Mouse (Mus musculus) CH12.LX (cell line): Measurements from ENCODE around the gene Fam98a. TPM values are rescaled to one million over a fixed set of nuclear protein-coding genes. Genes with fewer than 3 reads are reported as not detected.

Source experiments
- DNase-seq: peaks from one replicate; pipeline ENCODE4 v3.0.0-alpha.2; 2013; ENCODE audit errors: extremely low read depth
- H3K27ac ChIP-seq: 2 replicates; pipeline ENCODE4 v1.5.1; 2012; ENCODE audit warnings: low read depth, mild to moderate bottlenecking, control low read depth, moderate library complexity; ENCODE audit not compliant: insufficient read depth
- H3K27me3 ChIP-seq: replicated peaks from 2 replicates; pipeline ENCODE3; 2012; ENCODE audit warnings: inconsistent platforms
- H3K36me3 ChIP-seq, 2 experiments: replicated peaks in 1 of 2; 2 replicates each; pipeline versions ENCODE3 to v1.6.1; 2012; ENCODE audit warnings: inconsistent platforms in 1 of 2, low read length in 1 of 2, mild to moderate bottlenecking in 1 of 2, mixed read lengths in 1 of 2, moderate library complexity in 1 of 2; ENCODE audit not compliant: control insufficient read depth in 1 of 2, insufficient read depth in 1 of 2
- H3K4me1 ChIP-seq, 2 experiments: 2 replicates each; pipeline ENCODE4 v1.6.1; 2012; ENCODE audit warnings: inconsistent platforms in 1 of 2, moderate library complexity in 1 of 2; ENCODE audit not compliant: insufficient read depth in 2 of 2, control insufficient read depth in 1 of 2
- H3K4me2 ChIP-seq: 2 replicates; pipeline ENCODE4 v1.6.1; 2012; ENCODE audit warnings: low read depth, mild to moderate bottlenecking, control low read depth; ENCODE audit not compliant: poor library complexity, insufficient read depth, severe bottlenecking
- H3K4me3 ChIP-seq, 3 experiments: fragments of 150-350 bp in 1 of 3; sonication (generic) in 1 of 3; replicated peaks in 1 of 3; 2 replicates each; pipeline versions ENCODE3 to v1.5.1; 2011 to 2012; ENCODE audit warnings: low read depth in 2 of 3, low read length in 2 of 3, mild to moderate bottlenecking in 2 of 3, moderate library complexity in 2 of 3, control low read depth in 1 of 3, improper control_type of control experiment in 1 of 3, inconsistent platforms in 1 of 3, mixed read lengths in 1 of 3; ENCODE audit not compliant: poor library complexity in 1 of 3
- H3K79me2 ChIP-seq: replicated peaks from 2 replicates; pipeline ENCODE4 v1.6.1; 2012; ENCODE audit warnings: mild to moderate bottlenecking, moderate library complexity; ENCODE audit not compliant: control insufficient read depth, poor library complexity, insufficient read depth, severe bottlenecking; ENCODE audit errors: extremely low read depth
- H3K9ac ChIP-seq: 2 replicates; pipeline ENCODE4 v1.6.1; 2012; ENCODE audit warnings: low read depth, mild to moderate bottlenecking, control low read depth, moderate library complexity; ENCODE audit not compliant: insufficient read depth
- H3K9me3 ChIP-seq: replicated peaks from 2 replicates; pipeline ENCODE3; 2012; ENCODE audit warnings: low read length, inconsistent platforms, mixed read lengths
- BHLHE40 ChIP-seq: IDR thresholded peaks from 2 replicates; pipeline ENCODE4 v1.6.1; 2011; ENCODE audit warnings: mild to moderate bottlenecking, low read depth, low read length, improper control_type of control experiment
- CHD2 ChIP-seq: IDR thresholded peaks from 2 replicates; pipeline ENCODE4 v1.6.1; 2011; ENCODE audit warnings: low read length, improper control_type of control experiment
- E2F4 ChIP-seq: IDR thresholded peaks from 2 replicates; pipeline ENCODE4 v1.6.1; 2011; ENCODE audit warnings: low read depth, low read length, improper control_type of control experiment; ENCODE audit not compliant: insufficient replicate concordance
- EP300 ChIP-seq: IDR thresholded peaks from 2 replicates; pipeline ENCODE4 v1.6.1; 2011; ENCODE audit warnings: low read length, improper control_type of control experiment
- HCFC1 ChIP-seq: IDR thresholded peaks from 2 replicates; pipeline ENCODE4 v1.6.1; 2012; ENCODE audit warnings: low read depth, mild to moderate bottlenecking, inconsistent platforms, low read length, improper control_type of control experiment
- JUND ChIP-seq: conservative IDR thresholded peaks from 2 replicates; pipeline ENCODE4 v1.6.1; 2011; ENCODE audit warnings: low read depth, low read length, improper control_type of control experiment
- KAT2A ChIP-seq: IDR thresholded peaks from 2 replicates; pipeline ENCODE4 v1.6.1; 2012; ENCODE audit warnings: low read length, improper control_type of control experiment, inconsistent platforms; ENCODE audit not compliant: insufficient replicate concordance
- MYC ChIP-seq: IDR thresholded peaks from 2 replicates; pipeline ENCODE4 v1.6.1; 2011; ENCODE audit warnings: low read depth, mild to moderate bottlenecking, improper control_type of control experiment, low read length
- RCOR1 ChIP-seq: conservative IDR thresholded peaks from 2 replicates; pipeline ENCODE4 v1.6.1; 2012; ENCODE audit warnings: low read depth, mild to moderate bottlenecking, inconsistent platforms, low read length, improper control_type of control experiment
- TBP ChIP-seq: conservative IDR thresholded peaks from 2 replicates; pipeline ENCODE4 v1.6.1; 2011; ENCODE audit warnings: low read depth, low read length, improper control_type of control experiment
- USF2 ChIP-seq: conservative IDR thresholded peaks from 2 replicates; pipeline ENCODE4 v1.6.1; 2011; ENCODE audit warnings: low read depth, low read length, improper control_type of control experiment
- ZMIZ1 ChIP-seq: IDR thresholded peaks from 2 replicates; pipeline ENCODE4 v1.6.1; 2012; ENCODE audit warnings: low read depth, mild to moderate bottlenecking, inconsistent platforms, low read length, improper control_type of control experiment
- ZNF384 ChIP-seq: IDR thresholded peaks from 2 replicates; pipeline ENCODE4 v1.6.1; 2012; ENCODE audit warnings: low read depth, low read length, improper control_type of control experiment, inconsistent platforms
- dilution Hi-C: fragments of 300-500 bp; cut with MboI; formaldehyde crosslinking; loops from 2 replicates; pipeline ENCODE4 v1.14.3; 2020; ENCODE audit warnings: low sequenced_read_pairs; ENCODE audit not compliant: extremely low pct_unique_long_range_greater_than_20kb, extremely low pct_ligation_motif_present
- in situ Hi-C: fragments of 300-500 bp; cut with MboI; formaldehyde crosslinking; loops from 3 replicates; pipeline ENCODE4 v1.14.3; 2019; ENCODE audit warnings: low sequenced_read_pairs, low pct_ligation_motif_present, low pct_unique_long_range_greater_than_20kb, mixed read lengths
- polyA plus RNA-seq: library from polyadenylated mRNA; unstranded; fragments of >175 nt; gene quantifications from 2 replicates; pipeline ENCODE4 v1.2.1, GENCODE M21; 2012; ENCODE audit warnings: low read depth; ENCODE audit not compliant: insufficient read length
- total RNA-seq, 2 experiments: library from RNA; depleted of rRNA; stranded (reverse); fragments of 300-350 nt in 1 of 2; fragments of >200 nt in 1 of 2; gene quantifications; 2 replicates each; pipeline ENCODE4 v1.2.3; 2012 to 2014

Fam98a gene
- total and polyA plus RNA-seq, 3 experiments = 36.0 to 92.0 (median 37.8) TPM

DNA sequence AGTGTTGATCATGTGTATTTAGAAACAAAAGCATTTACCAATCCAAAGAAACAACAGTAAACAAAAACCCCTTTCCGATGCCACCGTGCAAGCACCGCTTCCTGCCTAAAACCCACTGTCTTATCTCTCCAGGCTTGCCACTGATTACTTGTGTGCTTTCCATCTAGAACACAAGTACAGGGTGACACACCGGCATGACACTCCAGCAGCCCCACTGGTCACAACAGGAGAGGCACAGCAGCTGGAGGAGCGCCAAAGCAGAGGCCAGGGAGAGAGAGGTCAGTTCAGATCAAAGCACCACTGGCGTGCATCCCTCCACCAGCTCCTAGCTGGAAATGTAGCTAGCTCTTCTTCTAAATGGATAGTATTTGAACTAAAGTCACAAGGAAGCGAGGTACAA is 7.5 kb downstream of the Fam98a start:
- Histone ChIP-seq H3K27me3 (no peaks in the 10 kb centered on the region), H3K36me3 (peaks cover 47 to 87% of the 10 kb centered on the region in 2 experiments), H3K27ac (no peak overlapping the region), H3K4me1 (peaks cover 2 to 25% of the 10 kb centered on the region in 2 experiments; a peak in 2 of 4 replicates), H3K4me3 (no peak overlapping the region), H3K9me3 (no peaks in the 10 kb centered on the region), H3K79me2 (peaks cover 32% of the 10 kb centered on the region), H3K9ac (no peak overlapping the region), H3K4me2 (no peak overlapping the region)
- dilution Hi-C loops (no loop called here), in situ Hi-C loops (loop anchor here (5.0 to 25.0 kb wide), 2 partner anchors 172 to 407 kb away; no protein-coding TSS in a partner anchor)
- no peak for DNase-seq
- TF ChIP-seq JUND = no peak
- TF ChIP-seq ZNF384 = no peak
- TF ChIP-seq BHLHE40 = no peak
- no peak for TF ChIP-seq KAT2A

DNA sequence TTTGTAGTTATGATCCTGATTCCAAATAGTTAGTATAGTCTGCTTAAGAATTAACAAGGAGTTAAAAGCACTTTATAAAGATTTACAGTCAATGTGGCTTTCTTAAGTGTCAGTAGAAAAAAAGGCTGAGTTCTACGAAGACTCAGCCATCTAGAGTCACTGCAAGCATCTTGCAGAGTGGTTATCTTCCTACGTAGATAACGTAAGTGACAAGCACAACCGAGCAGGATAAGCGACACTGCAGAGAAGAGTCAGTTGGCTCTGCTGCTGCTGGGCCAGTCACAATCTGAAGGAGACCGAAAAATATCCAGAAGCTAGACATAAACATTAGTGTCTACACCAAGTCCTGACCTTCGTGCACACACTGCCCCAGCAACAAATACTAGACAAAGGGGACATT is 8.3 kb downstream of the Fam98a start:
- no peaks in the 10 kb centered on the region for H3K27me3 ChIP-seq
- no peak for TF ChIP-seq EP300
- H3K4me2 ChIP-seq = no peak overlapping the region
- no peak overlapping the region for H3K9ac ChIP-seq
- in situ Hi-C loops (loop anchor here (5.0 to 25.0 kb wide), 2 partner anchors 171 to 406 kb away; no protein-coding TSS in a partner anchor), dilution Hi-C loops (no loop called here)
- no peak overlapping the region for H3K4me3 ChIP-seq
- H3K4me1 ChIP-seq = peaks cover 0 to 17% of the 10 kb centered on the region in 2 experiments; a peak in 2 of 4 replicates
- peaks cover 53 to 93% of the 10 kb centered on the region in 2 experiments for H3K36me3 ChIP-seq
- no peak overlapping the region for H3K27ac ChIP-seq
- peaks cover 25% of the 10 kb centered on the region for H3K79me2 ChIP-seq
- no peak for DNase-seq
- H3K9me3 ChIP-seq = no peaks in the 10 kb centered on the region

DNA sequence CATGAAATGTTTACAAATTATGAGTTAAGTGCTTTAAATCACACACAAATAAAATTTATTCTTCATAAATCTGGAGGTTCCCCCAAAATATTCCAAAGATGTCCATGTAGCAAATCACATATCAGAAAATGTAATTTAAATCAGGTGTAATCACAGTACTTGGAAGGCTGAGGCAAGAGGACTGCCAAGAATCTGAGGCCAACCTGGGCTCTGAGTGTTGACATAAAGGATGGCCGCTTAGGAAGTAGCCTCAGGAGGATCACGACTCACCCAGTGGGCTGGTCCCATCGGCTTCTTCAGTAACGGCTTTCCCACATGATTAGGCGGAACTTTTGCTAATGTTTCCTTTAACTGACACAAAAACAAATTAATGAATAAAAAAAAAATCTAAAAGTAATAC is 11.9 kb downstream of the Fam98a start:
- Histone ChIP-seq H3K36me3 (peaks cover 48 to 77% of the 10 kb centered on the region in 2 experiments), H3K4me1 (peaks cover 0 to 16% of the 10 kb centered on the region in 2 experiments; a peak in 3 of 4 replicates), H3K79me2 (peaks cover 7% of the 10 kb centered on the region), H3K4me3 (no peak overlapping the region)
- in situ Hi-C loops = loop anchor here (5.0 to 25.0 kb wide), 2 partner anchors 168 to 403 kb away; no protein-coding TSS in a partner anchor
- no peak for DNase-seq
- TF ChIP-seq ZMIZ1 = no peak
- no peak for TF ChIP-seq ZNF384
- TF ChIP-seq MYC = no peak
- no peak for TF ChIP-seq RCOR1
- TF ChIP-seq HCFC1 = no peak
- TF ChIP-seq E2F4 = no peak
- no peak for TF ChIP-seq CHD2
- TF ChIP-seq USF2 = no peak
- TF ChIP-seq TBP = no peak
- TF ChIP-seq, all 38 proteins: peak for 0
- Histone ChIP-seq H3K9me3 (no peaks in the 10 kb centered on the region), H3K27me3 (no peaks in the 10 kb centered on the region), H3K9ac (no peak overlapping the region), H3K27ac (no peak overlapping the region), H3K4me2 (no peak overlapping the region)
- dilution Hi-C loops = no loop called here
